Mouse (Mus musculus) frontal cortex, adult (tissue): ENCODE results near the gene Gpr132.

ENCODE experiments used
- ATAC-seq: cut with Nextera tagmentation; 2 replicates; pipeline ENCODE4 v1.9.2; 2017; ENCODE audit warnings: mild to moderate bottlenecking, moderate library complexity, mixed read lengths; ENCODE audit not compliant: low TSS enrichment

Gene Gpr132

GRCm38 (mm10) chr12:112868178-112869087, at the start of gene Gpr132:
TSS of gene Gpr132 (minus strand) at chr12:112868228.
- no peak for ATAC-seq

GRCm38 (mm10) chr12:112917486-112917885, 49.5 kb upstream of the Gpr132 start:
- ATAC-seq: no peak

GRCm38 (mm10) chr12:112916698-112917400, 48.8 kb upstream of the Gpr132 start:
- ATAC-seq: no peak

GRCm38 (mm10) chr12:112915587-112915986, 47.6 kb upstream of the Gpr132 start:
- no peak for ATAC-seq

- no peak for ATAC-seq
Measured at GRCm38 (mm10) chr12:112914527-112914926, 46.5 kb upstream of the Gpr132 start.

- ATAC-seq: no peak
Measured at GRCm38 (mm10) chr12:112912951-112913745, 45.1 kb upstream of the Gpr132 start.

- ATAC-seq: no peak
Measured at GRCm38 (mm10) chr12:112911701-112912100, 43.7 kb upstream of the Gpr132 start.

GRCm38 (mm10) chr12:112908991-112909390, 41.0 kb upstream of the Gpr132 start:
- ATAC-seq: no peak

- ATAC-seq: no peak
Measured at GRCm38 (mm10) chr12:112905001-112905400, 37.0 kb upstream of the Gpr132 start.

GRCm38 (mm10) chr12:112903941-112904340, 35.9 kb upstream of the Gpr132 start:
- ATAC-seq: no peak

GRCm38 (mm10) chr12:112900641-112901040, 32.6 kb upstream of the Gpr132 start:
- peak; percentile 94 for ATAC-seq

- no peak for ATAC-seq
Measured at GRCm38 (mm10) chr12:112898960-112899359, 30.9 kb upstream of the Gpr132 start.

- no peak for ATAC-seq
Measured at GRCm38 (mm10) chr12:112898351-112898750, 30.3 kb upstream of the Gpr132 start.

GRCm38 (mm10) chr12:112897522-112898212, 29.6 kb upstream of the Gpr132 start:
- no peak for ATAC-seq

- ATAC-seq: peak; percentile 27; the same call in 1 of the 2 replicates
Measured at GRCm38 (mm10) chr12:112894969-112895368, 26.9 kb upstream of the Gpr132 start.

GRCm38 (mm10) chr12:112894303-112894884, 26.4 kb upstream of the Gpr132 start:
- ATAC-seq: peak; percentile 31; the same call in 1 of the 2 replicates

- no peak for ATAC-seq
Measured at GRCm38 (mm10) chr12:112885465-112885864, 17.4 kb upstream of the Gpr132 start.

GRCm38 (mm10) chr12:112881301-112881815, 13.3 kb upstream of the Gpr132 start:
- ATAC-seq: no peak

- no peak for ATAC-seq
Measured at GRCm38 (mm10) chr12:112880661-112881060, 12.6 kb upstream of the Gpr132 start.

GRCm38 (mm10) chr12:112879731-112880130, 11.7 kb upstream of the Gpr132 start:
- no peak for ATAC-seq

- ATAC-seq: no peak
Measured at GRCm38 (mm10) chr12:112877607-112878020, 9.6 kb upstream of the Gpr132 start.
